Mouse (Mus musculus): ENCODE measurements around the gene Kcnma1. TPM values are rescaled to one million over a fixed set of nuclear protein-coding genes. Genes with fewer than 3 reads are reported as not detected.

Gene Kcnma1
- polyA plus RNA-seq, 1 experiment: 4.9 TPM

DNA sequence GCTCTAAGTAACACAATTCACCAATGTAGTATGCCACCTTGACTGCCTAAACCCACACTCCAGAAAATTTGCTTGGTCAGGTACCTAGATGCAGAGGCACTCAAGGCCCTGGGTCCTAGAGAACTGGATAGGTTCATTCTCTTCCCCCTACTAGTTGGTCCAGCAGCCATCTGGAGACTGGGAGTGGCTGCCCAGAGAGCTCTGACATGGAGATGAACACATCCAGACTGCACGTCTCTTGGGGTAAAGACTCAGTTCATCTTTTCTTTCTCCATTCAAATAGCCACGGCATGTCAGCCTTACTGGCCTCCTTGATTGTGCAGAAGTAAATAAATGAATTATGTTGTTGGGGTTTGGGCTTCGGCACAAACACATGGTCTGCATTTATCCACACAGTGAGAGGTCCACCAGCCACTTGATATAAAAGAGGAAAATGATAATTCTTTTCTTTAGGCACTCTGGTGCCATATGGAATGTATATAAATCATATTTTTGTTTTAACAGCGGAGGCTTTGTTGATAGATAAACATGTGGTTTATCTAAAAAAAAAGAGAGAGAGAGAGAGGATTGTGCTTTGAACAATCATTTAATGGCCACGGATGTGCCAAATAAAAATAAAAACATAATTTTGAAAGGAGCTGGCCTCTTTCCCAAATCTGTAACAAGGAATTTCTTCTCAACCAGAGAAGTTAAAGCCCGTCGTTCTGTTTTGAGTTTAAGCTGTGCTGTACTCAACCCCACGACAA, 520.4 kb downstream of the Kcnma1 start:
- Histone ChIP-seq H3K36me3 (ENCODE audit: control insufficient read depth, insufficient read depth, low read length) (no peaks in the 10 kb centered on the region), H3K4me1 (replicated peaks; ENCODE audit: control insufficient read depth, insufficient read depth, low read length) (no peaks in the 10 kb centered on the region), H3K4me3 (ENCODE audit: control insufficient read depth, insufficient read depth, low read length) (no peak overlapping the region), H3K27ac (ENCODE audit: control insufficient read depth, insufficient read depth, low read length) (no peak overlapping the region), H3K27me3 (ENCODE audit: control insufficient read depth, insufficient read depth, low read length) (no peaks in the 10 kb centered on the region)
- 94% methylated on average over 8 of the region's 8 CpGs for WGBS
- TF ChIP-seq CTCF (IDR thresholded peaks at IDR 0.05; ENCODE audit: borderline replicate concordance, control insufficient read depth, extremely low read depth, insufficient read depth, low read length, poor library complexity): no peak
- no peak for TF ChIP-seq POLR2A (IDR thresholded peaks at IDR 0.05; ENCODE audit: control insufficient read depth, extremely low read depth, insufficient read depth, low read length, poor library complexity)
- no peak for DNase-seq

GRCm38 (mm10) chr14:23492581-23493360, 521.5 kb downstream of the Kcnma1 start:
- no peak for DNase-seq
- H3K4me3 ChIP-seq (ENCODE audit: control insufficient read depth, insufficient read depth, low read length): no peak overlapping the region
- WGBS: 96% methylated on average over 9 of the region's 9 CpGs
- H3K27ac ChIP-seq (ENCODE audit: control insufficient read depth, insufficient read depth, low read length): no peak overlapping the region
- no peaks in the 10 kb centered on the region for H3K4me1 ChIP-seq (replicated peaks; ENCODE audit: control insufficient read depth, insufficient read depth, low read length)
- H3K36me3 ChIP-seq (ENCODE audit: control insufficient read depth, insufficient read depth, low read length): no peaks in the 10 kb centered on the region
- TF ChIP-seq CTCF (IDR thresholded peaks at IDR 0.05; ENCODE audit: borderline replicate concordance, control insufficient read depth, extremely low read depth, insufficient read depth, low read length, poor library complexity): no peak
- no peak for TF ChIP-seq POLR2A (IDR thresholded peaks at IDR 0.05; ENCODE audit: control insufficient read depth, extremely low read depth, insufficient read depth, low read length, poor library complexity)
- no peaks in the 10 kb centered on the region for H3K27me3 ChIP-seq (ENCODE audit: control insufficient read depth, insufficient read depth, low read length)

GRCm38 (mm10) chr14:23491359-23491758, 522.9 kb downstream of the Kcnma1 start:
- WGBS: 68% methylated on average over 2 of the region's 2 CpGs
- H3K27me3 ChIP-seq (ENCODE audit: control insufficient read depth, insufficient read depth, low read length): no peaks in the 10 kb centered on the region
- H3K36me3 ChIP-seq (ENCODE audit: control insufficient read depth, insufficient read depth, low read length): no peaks in the 10 kb centered on the region
- no peak overlapping the region for H3K27ac ChIP-seq (ENCODE audit: control insufficient read depth, insufficient read depth, low read length)
- TF ChIP-seq CTCF (IDR thresholded peaks at IDR 0.05; ENCODE audit: borderline replicate concordance, control insufficient read depth, extremely low read depth, insufficient read depth, low read length, poor library complexity) (no peak), POLR2A (IDR thresholded peaks at IDR 0.05; ENCODE audit: control insufficient read depth, extremely low read depth, insufficient read depth, low read length, poor library complexity) (no peak)
- H3K4me1 ChIP-seq (replicated peaks; ENCODE audit: control insufficient read depth, insufficient read depth, low read length): no peaks in the 10 kb centered on the region
- no peak overlapping the region for H3K4me3 ChIP-seq (ENCODE audit: control insufficient read depth, insufficient read depth, low read length)
- DNase-seq: no peak

DNA sequence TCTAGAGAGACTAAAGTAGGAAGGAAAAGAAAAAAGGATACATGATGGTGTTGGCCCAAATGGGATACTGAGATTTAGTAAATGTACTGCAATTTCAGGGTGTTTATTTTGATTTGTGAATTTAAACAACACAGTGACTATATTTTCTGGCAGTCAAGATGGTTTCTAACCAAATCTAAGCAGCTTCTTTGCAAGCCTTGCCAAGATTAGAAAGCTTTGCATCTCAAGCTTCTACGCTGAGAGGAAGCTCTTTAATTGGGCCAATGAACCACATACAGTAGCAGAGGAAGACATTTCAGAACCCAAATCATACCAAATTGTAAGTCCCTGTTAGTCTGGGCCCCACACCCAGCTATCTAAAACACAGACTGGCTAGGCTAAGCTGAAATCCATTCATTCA, 527.6 kb downstream of the Kcnma1 start:
- no peak for DNase-seq
- 91% methylated on average over 1 of the region's 1 CpGs for WGBS
- H3K27me3 ChIP-seq (ENCODE audit: control insufficient read depth, insufficient read depth, low read length): no peaks in the 10 kb centered on the region
- H3K36me3 ChIP-seq (ENCODE audit: control insufficient read depth, insufficient read depth, low read length): no peaks in the 10 kb centered on the region
- no peak for TF ChIP-seq CTCF (IDR thresholded peaks at IDR 0.05; ENCODE audit: borderline replicate concordance, control insufficient read depth, extremely low read depth, insufficient read depth, low read length, poor library complexity)
- TF ChIP-seq POLR2A (IDR thresholded peaks at IDR 0.05; ENCODE audit: control insufficient read depth, extremely low read depth, insufficient read depth, low read length, poor library complexity): no peak
- H3K4me3 ChIP-seq (ENCODE audit: control insufficient read depth, insufficient read depth, low read length): no peak overlapping the region
- H3K4me1 ChIP-seq (replicated peaks; ENCODE audit: control insufficient read depth, insufficient read depth, low read length): no peaks in the 10 kb centered on the region
- H3K27ac ChIP-seq (ENCODE audit: control insufficient read depth, insufficient read depth, low read length): no peak overlapping the region

DNA sequence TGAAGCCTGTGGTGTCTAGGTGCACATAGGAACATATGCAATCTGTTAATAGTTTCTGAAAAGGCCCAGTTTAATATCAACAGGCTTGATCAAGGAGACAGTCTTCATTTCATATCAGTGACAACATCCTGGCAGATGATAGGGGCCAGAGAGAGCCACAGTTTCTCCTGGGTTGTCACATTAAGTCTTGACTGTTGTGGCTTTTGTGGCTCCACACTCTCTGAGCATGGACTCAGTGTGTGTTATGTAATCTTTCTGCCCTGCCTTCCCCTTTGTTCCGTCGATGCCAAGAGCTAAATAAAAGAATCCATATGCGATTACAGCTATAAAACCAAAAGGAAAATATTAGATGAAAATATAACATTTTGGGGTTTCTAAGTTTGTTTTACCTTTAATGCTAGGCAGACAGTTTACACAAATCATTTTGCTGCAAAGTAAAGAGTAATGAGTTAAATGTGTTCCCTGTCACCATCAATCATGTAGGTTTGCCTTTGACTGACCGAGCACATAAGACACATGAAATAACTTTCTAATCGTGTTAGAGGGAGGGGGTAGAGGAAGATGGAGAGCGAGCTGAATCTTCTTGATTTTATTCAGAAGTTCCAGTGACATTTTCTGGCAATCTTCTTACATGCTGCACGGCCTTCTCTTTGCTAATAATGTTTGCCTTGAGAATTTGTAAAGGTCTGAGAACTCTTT, 528.3 kb downstream of the Kcnma1 start:
- 55% methylated on average over 7 of the region's 7 CpGs for WGBS
- H3K27ac ChIP-seq (ENCODE audit: control insufficient read depth, insufficient read depth, low read length): no peak overlapping the region
- no peak for DNase-seq

GRCm38 (mm10) chr14:23475129-23475528, 539.2 kb downstream of the Kcnma1 start:
- H3K27me3 ChIP-seq (ENCODE audit: control insufficient read depth, insufficient read depth, low read length): no peaks in the 10 kb centered on the region
- TF ChIP-seq POLR2A (IDR thresholded peaks at IDR 0.05; ENCODE audit: control insufficient read depth, extremely low read depth, insufficient read depth, low read length, poor library complexity) (no peak), CTCF (IDR thresholded peaks at IDR 0.05; ENCODE audit: borderline replicate concordance, control insufficient read depth, extremely low read depth, insufficient read depth, low read length, poor library complexity) (no peak)
- 85% methylated on average over 4 of the region's 4 CpGs for WGBS
- H3K36me3 ChIP-seq (ENCODE audit: control insufficient read depth, insufficient read depth, low read length): no peaks in the 10 kb centered on the region
- no peak overlapping the region for H3K27ac ChIP-seq (ENCODE audit: control insufficient read depth, insufficient read depth, low read length)
- no peak overlapping the region for H3K4me3 ChIP-seq (ENCODE audit: control insufficient read depth, insufficient read depth, low read length)
- DNase-seq: no peak
- no peaks in the 10 kb centered on the region for H3K4me1 ChIP-seq (replicated peaks; ENCODE audit: control insufficient read depth, insufficient read depth, low read length)

More for the DNA sequence above, 528.3 kb downstream of the Kcnma1 start:
- Histone ChIP-seq H3K36me3 (ENCODE audit: control insufficient read depth, insufficient read depth, low read length) (no peaks in the 10 kb centered on the region), H3K4me1 (replicated peaks; ENCODE audit: control insufficient read depth, insufficient read depth, low read length) (no peaks in the 10 kb centered on the region), H3K4me3 (ENCODE audit: control insufficient read depth, insufficient read depth, low read length) (no peak overlapping the region), H3K27me3 (ENCODE audit: control insufficient read depth, insufficient read depth, low read length) (no peaks in the 10 kb centered on the region)
- TF ChIP-seq CTCF (IDR thresholded peaks at IDR 0.05; ENCODE audit: borderline replicate concordance, control insufficient read depth, extremely low read depth, insufficient read depth, low read length, poor library complexity) (no peak), POLR2A (IDR thresholded peaks at IDR 0.05; ENCODE audit: control insufficient read depth, extremely low read depth, insufficient read depth, low read length, poor library complexity) (no peak)
